Mouse (Mus musculus): Measurements from ENCODE around the gene Rora. TPM values are rescaled to one million over a fixed set of nuclear protein-coding genes. Genes with fewer than 3 reads are reported as not detected.

The Rora gene
- polyA plus RNA-seq, 1 experiment from 2014 or later, result 6.1 TPM

DNA sequence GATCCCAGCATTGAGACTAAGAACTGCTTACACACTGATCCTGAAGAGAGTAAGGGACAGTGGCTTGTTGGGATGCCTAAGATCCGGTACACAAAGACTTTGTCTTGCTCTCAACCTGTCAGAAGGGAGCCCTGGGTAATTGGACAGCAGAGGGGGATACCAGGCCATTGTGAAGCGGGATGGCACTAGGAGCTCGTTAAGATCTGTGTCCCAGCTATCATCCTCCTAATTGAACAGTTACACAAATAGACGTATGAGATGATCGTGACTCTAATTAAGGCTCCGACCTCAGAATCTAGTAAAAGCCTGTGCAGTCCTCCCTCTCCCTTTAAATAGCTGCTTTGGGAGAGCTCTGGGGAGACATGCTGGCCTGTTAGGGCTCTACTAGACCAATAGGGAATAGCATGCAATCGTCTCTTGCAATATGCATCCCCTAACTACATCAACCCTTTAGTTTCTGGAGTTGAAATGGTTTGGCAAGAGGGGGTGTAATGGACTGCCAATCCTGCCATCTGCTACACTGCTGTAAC is 359.7 kb downstream of the Rora start:
- 81% methylated on average over 7 of the region's 7 CpGs for WGBS
- Histone ChIP-seq H3K4me2 (no peak overlapping the region), H3K9me3 (no peaks in the 10 kb centered on the region), H3K4me3 (no peak overlapping the region), H3K4me1 (no peaks in the 10 kb centered on the region), H3K27me3 (replicated peaks) (no peaks in the 10 kb centered on the region), H3K36me3 (no peaks in the 10 kb centered on the region), H3K27ac (replicated peaks) (no peak overlapping the region), H3K9ac (no peak overlapping the region)
- no peak for ATAC-seq (ENCODE audit: extremely low read depth, insufficient number of reproducible peaks, low FRiP score, low TSS enrichment)

DNA sequence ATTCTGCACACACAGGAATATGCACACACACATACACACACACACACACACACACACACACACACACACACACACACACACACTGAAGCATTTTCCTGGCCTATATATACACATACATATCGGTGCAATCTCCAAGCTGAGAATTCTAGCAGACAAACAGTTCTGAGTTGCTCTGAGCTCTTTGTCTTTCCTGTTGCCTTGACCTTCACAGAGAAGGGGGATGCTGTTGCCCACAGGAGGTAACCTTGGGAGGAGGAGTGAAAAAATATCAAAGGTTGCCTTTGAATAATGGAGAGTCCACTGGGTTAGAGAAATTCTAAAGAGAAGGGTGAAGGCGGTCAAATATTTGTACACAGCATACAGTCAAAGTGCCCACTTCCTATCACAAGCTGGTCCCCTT is 360.6 kb downstream of the Rora start:
- Histone ChIP-seq H3K9me3 (no peaks in the 10 kb centered on the region), H3K4me3 (no peak overlapping the region), H3K27me3 (replicated peaks) (no peaks in the 10 kb centered on the region), H3K9ac (no peak overlapping the region), H3K4me2 (no peak overlapping the region), H3K27ac (replicated peaks) (no peak overlapping the region), H3K36me3 (no peaks in the 10 kb centered on the region), H3K4me1 (no peaks in the 10 kb centered on the region)
- no peak for ATAC-seq (ENCODE audit: extremely low read depth, insufficient number of reproducible peaks, low FRiP score, low TSS enrichment)
- 80% methylated on average over 2 of the region's 2 CpGs for WGBS

DNA sequence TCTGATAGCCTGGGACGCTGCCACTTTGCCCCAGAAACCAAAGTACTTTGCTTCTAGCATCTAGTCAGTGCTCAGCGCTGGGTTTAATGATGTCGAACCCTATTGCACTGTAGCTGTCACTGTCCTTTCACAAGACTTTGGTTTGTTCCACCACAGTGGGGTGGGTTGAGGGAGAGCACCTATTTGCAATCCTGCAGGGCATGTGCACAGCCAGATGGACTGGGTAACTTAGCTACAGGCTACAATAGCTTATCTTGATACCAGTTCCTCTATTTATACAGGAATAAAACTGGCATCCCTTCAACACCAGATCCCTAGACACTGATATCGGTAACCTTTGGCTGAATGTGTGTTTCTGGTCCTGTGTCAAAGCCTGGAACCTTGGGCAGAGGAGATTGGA is 366.8 kb downstream of the Rora start:
- H3K27ac ChIP-seq (replicated peaks), result no peak overlapping the region
- no peak for ATAC-seq (ENCODE audit: extremely low read depth, insufficient number of reproducible peaks, low FRiP score, low TSS enrichment)
- H3K9ac ChIP-seq, result no peak overlapping the region
- no peaks in the 10 kb centered on the region for H3K36me3 ChIP-seq
- no peak overlapping the region for H3K4me3 ChIP-seq
- no peak overlapping the region for H3K4me2 ChIP-seq
- 85% methylated on average over 4 of the region's 4 CpGs for WGBS
- H3K9me3 ChIP-seq, result no peaks in the 10 kb centered on the region
- H3K27me3 ChIP-seq (replicated peaks), result no peaks in the 10 kb centered on the region
- H3K4me1 ChIP-seq, result no peaks in the 10 kb centered on the region

DNA sequence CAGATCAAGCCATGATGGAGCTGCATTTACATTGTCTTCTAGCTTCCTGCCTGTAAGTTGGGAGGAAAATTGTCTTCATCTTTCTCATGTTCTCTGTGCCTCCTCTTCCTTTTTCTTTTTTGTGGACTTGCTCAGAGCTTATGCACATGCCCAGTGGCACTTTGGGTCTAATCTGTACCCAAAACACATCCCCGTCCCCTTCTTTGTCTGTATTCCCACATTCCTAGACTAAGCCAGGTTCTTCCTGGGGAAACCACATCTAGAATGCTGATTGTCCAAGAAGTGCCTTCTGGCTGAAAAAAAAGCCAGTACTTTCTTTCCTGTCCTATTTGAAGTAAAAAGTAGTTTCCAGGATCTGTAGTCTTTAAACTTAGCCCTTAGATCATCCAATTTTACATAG is 367.9 kb downstream of the Rora start:
- Histone ChIP-seq H3K4me3 (no peak overlapping the region), H3K27me3 (replicated peaks) (no peaks in the 10 kb centered on the region), H3K4me2 (no peak overlapping the region), H3K4me1 (no peaks in the 10 kb centered on the region), H3K27ac (replicated peaks) (no peak overlapping the region), H3K36me3 (no peaks in the 10 kb centered on the region), H3K9me3 (no peaks in the 10 kb centered on the region), H3K9ac (no peak overlapping the region)
- WGBS, result 81% methylated on average over 1 of the region's 1 CpGs
- ATAC-seq (ENCODE audit: extremely low read depth, insufficient number of reproducible peaks, low FRiP score, low TSS enrichment), result no peak

DNA sequence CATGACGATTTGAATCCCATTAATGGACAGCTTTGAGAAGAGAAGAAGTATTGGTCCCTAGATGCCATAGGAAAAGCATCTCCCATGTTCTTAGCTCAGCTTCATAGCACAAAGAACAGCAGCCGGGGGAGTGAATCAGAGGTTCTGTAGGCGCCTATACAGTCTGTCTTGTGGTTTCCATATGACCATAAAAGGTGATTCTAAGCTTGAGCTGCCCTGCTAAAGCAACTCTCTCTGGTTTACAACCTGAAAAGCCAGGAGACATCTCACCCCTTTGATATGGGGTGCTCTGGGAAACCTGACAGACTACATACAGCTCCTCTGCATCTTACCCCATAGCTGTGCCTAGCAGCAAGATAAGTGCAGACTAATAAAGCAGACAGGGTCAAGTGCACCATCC is 369.7 kb downstream of the Rora start:
- Histone ChIP-seq H3K9me3 (no peaks in the 10 kb centered on the region), H3K4me2 (no peak overlapping the region), H3K27me3 (replicated peaks) (no peaks in the 10 kb centered on the region), H3K36me3 (no peaks in the 10 kb centered on the region), H3K4me3 (no peak overlapping the region), H3K27ac (replicated peaks) (no peak overlapping the region), H3K9ac (no peak overlapping the region), H3K4me1 (peaks cover 3% of the 10 kb centered on the region; the same call in 1 of the 2 replicates)
- 77% methylated on average over 3 of the region's 3 CpGs for WGBS
- ATAC-seq (ENCODE audit: extremely low read depth, insufficient number of reproducible peaks, low FRiP score, low TSS enrichment), result no peak

DNA sequence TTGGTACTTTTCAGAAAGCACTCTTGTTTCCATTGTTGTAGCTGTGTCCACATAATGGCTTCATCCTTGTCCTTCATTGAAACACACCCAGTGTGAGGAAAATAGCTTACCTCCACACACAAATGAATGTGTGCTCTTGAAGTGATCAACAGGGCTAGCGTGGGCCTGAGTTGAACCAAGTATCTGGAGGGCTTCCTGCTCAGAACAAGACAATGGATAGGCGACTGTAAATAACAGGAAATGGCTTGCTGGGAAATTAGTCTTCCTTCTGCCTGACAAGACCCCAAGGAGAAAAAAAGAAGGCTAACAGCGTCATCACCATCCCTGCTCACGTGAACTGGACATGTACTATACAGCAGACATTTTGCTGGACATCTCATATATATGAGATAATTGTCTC is 374.6 kb downstream of the Rora start:
- no peak overlapping the region for H3K9ac ChIP-seq
- H3K9me3 ChIP-seq, result no peaks in the 10 kb centered on the region
- no peak overlapping the region for H3K4me3 ChIP-seq
- WGBS, result 67% methylated on average over 4 of the region's 4 CpGs
- ATAC-seq (ENCODE audit: extremely low read depth, insufficient number of reproducible peaks, low FRiP score, low TSS enrichment), result no peak
- no peak overlapping the region for H3K27ac ChIP-seq (replicated peaks)
- peaks cover 3% of the 10 kb centered on the region; the same call in 1 of the 2 replicates for H3K4me1 ChIP-seq
- H3K27me3 ChIP-seq (replicated peaks), result no peaks in the 10 kb centered on the region
- H3K4me2 ChIP-seq, result no peak overlapping the region
- no peaks in the 10 kb centered on the region for H3K36me3 ChIP-seq

DNA sequence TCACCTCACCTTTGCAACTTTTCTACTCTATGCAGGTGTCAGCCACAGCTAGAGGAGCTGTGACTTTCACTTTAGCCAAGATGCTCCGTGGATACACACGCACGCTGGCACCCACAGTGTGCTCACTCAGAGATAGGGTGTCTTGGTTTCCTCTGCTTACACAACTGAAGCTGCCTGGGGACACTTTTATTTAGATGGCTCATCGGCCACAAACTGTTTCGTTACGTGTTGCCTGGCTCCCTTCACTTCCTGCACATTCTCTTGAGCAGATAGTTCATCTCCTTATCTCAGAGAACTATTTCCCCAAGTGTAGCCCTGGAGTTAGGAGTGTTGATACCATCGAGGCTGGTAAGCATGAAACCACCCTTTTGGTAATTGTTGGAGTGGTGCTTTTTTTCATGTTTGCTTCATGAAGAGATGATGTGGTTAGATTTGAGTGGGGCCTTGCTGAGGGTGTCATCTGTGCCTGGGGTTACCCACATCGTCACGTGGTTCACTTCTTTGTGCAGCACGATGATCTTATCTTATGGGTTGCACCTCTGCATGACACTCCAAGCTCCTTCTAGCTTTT is 380.8 kb downstream of the Rora start:
- Histone ChIP-seq H3K9me3 (peaks cover 7% of the 10 kb centered on the region; the same call in 1 of the 2 replicates), H3K9ac (no peak overlapping the region), H3K4me3 (no peak overlapping the region), H3K27ac (replicated peaks) (no peak overlapping the region), H3K36me3 (no peaks in the 10 kb centered on the region), H3K4me1 (no peaks in the 10 kb centered on the region), H3K27me3 (replicated peaks) (no peaks in the 10 kb centered on the region), H3K4me2 (no peak overlapping the region)
- WGBS, result 73% methylated on average over 10 of the region's 10 CpGs
- no peak for ATAC-seq (ENCODE audit: extremely low read depth, insufficient number of reproducible peaks, low FRiP score, low TSS enrichment)

DNA sequence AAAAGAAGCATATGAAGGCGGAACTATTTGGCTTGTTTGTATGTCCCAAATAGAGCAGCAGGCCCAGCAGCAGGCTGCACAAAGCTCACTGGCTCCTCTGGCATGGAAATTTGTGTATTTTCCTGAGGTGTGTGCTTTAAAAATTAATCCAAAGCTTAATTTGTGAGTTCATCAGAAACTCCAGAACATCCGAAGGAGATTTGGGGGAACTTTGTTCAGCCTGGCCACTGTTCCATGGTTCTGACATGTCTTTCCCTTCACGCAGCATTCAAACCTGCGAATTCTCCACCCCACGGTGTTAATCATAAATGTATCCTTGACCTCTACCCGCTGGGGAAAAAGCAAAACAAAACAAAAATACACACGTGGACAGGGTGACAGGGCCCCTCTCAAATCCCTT is 381.9 kb downstream of the Rora start:
- H3K36me3 ChIP-seq, result no peaks in the 10 kb centered on the region
- H3K27ac ChIP-seq (replicated peaks), result no peak overlapping the region
- no peak overlapping the region for H3K4me2 ChIP-seq
- no peaks in the 10 kb centered on the region for H3K27me3 ChIP-seq (replicated peaks)
- no peak for ATAC-seq (ENCODE audit: extremely low read depth, insufficient number of reproducible peaks, low FRiP score, low TSS enrichment)
- whole genome bisulfite sequencing, result 73% methylated on average over 7 of the region's 7 CpGs
- peaks cover 7% of the 10 kb centered on the region; the same call in 1 of the 2 replicates for H3K9me3 ChIP-seq
- H3K4me3 ChIP-seq, result no peak overlapping the region
- no peak overlapping the region for H3K9ac ChIP-seq
- no peaks in the 10 kb centered on the region for H3K4me1 ChIP-seq

DNA sequence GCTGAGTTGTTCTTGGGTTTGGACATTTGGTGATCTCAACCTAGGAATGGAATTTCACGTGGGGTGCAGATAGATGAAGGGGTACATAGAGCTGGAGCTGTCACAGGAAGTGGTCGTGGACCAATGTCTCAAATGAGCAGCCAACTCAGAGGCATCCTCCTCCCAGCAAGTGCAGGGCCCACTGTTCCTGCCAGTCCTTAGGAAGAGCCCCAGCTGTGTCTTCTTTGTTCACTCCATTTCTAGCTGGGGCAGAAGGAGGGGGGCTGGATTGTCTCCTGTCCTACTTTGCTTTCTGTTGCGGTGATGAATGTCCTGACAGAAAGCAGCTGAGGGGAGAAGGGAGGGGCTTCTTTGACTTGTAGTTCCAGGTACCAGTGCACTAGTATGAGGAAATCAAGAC is 382.7 kb downstream of the Rora start:
- H3K27ac ChIP-seq (replicated peaks), result no peak overlapping the region
- no peak overlapping the region for H3K9ac ChIP-seq
- H3K9me3 ChIP-seq, result peaks cover 7% of the 10 kb centered on the region; the same call in 1 of the 2 replicates
- H3K4me3 ChIP-seq, result no peak overlapping the region
- H3K36me3 ChIP-seq, result no peaks in the 10 kb centered on the region
- H3K4me1 ChIP-seq, result no peaks in the 10 kb centered on the region
- H3K4me2 ChIP-seq, result no peak overlapping the region
- H3K27me3 ChIP-seq (replicated peaks), result no peaks in the 10 kb centered on the region
- 60% methylated on average over 3 of the region's 3 CpGs for WGBS
- no peak for ATAC-seq (ENCODE audit: extremely low read depth, insufficient number of reproducible peaks, low FRiP score, low TSS enrichment)

DNA sequence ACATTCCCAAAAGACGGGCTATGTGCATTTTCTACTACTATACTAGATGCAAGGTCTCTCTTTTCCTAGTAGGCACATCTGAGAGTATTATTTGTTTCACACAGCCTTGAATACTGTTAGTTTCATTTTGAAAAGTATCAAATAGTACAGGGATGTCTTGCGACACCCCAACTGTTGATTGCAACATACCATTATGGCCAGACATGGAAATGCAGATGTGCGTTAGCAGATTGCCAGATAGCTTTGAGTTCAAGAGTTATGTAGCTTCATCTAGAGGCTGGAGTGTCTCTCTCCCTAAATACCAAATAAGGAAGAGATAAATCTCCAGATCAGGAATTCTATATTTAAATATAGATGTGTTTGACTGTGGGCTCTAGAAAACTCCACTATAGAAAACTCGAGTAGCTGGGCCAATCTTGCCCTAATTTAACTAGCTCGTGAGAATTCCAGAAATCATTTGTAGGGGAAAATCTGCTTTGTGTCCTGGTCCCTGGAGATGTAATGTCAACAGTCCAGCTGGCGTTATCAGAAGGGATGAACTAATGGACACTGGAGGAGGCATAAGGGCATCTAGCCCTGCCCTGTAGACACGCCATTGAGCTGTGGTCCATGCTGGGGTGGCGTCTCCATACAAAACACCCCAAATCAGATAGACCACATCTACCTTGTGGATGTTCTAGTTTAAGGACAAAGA is 390.5 kb downstream of the Rora start:
- H3K4me1 ChIP-seq, result peaks cover 19% of the 10 kb centered on the region
- no peak overlapping the region for H3K4me2 ChIP-seq
- H3K9me3 ChIP-seq, result peaks cover 4% of the 10 kb centered on the region; the same call in 1 of the 2 replicates
- ATAC-seq (ENCODE audit: extremely low read depth, insufficient number of reproducible peaks, low FRiP score, low TSS enrichment), result no peak
- no peaks in the 10 kb centered on the region for H3K36me3 ChIP-seq
- no peaks in the 10 kb centered on the region for H3K27me3 ChIP-seq (replicated peaks)
- whole genome bisulfite sequencing, result 73% methylated on average over 8 of the region's 8 CpGs
- no peak overlapping the region for H3K4me3 ChIP-seq
- no peak overlapping the region for H3K27ac ChIP-seq (replicated peaks)
- no peak overlapping the region for H3K9ac ChIP-seq

DNA sequence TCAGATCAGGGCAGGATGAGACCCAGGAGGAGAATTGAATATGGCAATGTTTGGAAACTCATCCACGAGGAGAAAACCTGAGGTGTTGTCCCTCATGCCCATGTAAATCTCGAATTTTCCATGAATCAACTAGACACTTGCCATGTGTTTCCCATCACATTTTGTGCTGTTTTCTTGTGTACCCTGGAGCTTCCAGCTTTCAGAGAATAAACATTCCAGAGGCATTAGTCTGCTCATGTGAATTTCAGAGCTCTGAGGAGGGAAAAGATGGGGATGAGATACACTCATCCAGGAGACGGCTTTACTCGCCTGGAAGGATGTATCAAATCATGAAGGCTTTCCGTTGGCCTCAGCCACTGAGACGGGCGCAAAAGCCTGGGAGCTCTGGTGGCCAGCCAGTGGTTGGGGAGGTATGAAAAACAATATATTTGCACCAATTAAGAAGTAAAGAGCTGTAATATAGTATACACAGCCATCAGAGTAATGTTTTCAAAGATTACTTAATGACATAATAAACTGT is 391.1 kb downstream of the Rora start:
- H3K27ac ChIP-seq (replicated peaks), result no peak overlapping the region

DNA sequence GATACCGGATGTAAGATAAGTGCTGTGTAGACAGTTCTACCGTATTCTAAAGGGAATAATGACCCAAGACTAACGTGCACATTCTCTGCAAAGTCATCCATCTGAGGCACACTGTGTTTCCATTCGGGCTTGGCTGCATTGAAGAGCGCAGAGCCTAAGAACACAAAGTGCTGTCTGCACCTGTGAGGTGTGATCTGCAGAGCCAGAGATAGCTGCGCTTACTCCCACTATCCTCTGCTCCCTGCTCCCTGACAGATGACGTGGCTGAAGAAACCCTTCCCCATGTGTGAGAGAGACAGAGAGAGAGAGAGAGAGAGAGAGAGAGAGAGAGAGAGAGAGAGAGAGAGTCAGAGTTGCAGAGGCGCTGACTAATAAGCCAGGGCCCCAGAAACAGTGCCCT is 392.3 kb downstream of the Rora start:
- Histone ChIP-seq H3K4me3 (no peak overlapping the region), H3K4me1 (peaks cover 19% of the 10 kb centered on the region), H3K9me3 (no peaks in the 10 kb centered on the region), H3K36me3 (no peaks in the 10 kb centered on the region), H3K27me3 (replicated peaks) (no peaks in the 10 kb centered on the region), H3K9ac (no peak overlapping the region), H3K27ac (replicated peaks) (no peak overlapping the region), H3K4me2 (no peak overlapping the region)
- WGBS, result 39% methylated on average over 8 of the region's 8 CpGs
- no peak for ATAC-seq (ENCODE audit: extremely low read depth, insufficient number of reproducible peaks, low FRiP score, low TSS enrichment)

More for the DNA sequence above, 391.1 kb downstream of the Rora start:
- Histone ChIP-seq H3K9ac (no peak overlapping the region), H3K9me3 (no peaks in the 10 kb centered on the region), H3K4me2 (no peak overlapping the region), H3K4me3 (no peak overlapping the region), H3K27me3 (replicated peaks) (no peaks in the 10 kb centered on the region), H3K4me1 (peaks cover 19% of the 10 kb centered on the region), H3K36me3 (no peaks in the 10 kb centered on the region)
- no peak for ATAC-seq (ENCODE audit: extremely low read depth, insufficient number of reproducible peaks, low FRiP score, low TSS enrichment)
- WGBS, result 70% methylated on average over 7 of the region's 7 CpGs

All from heart, embryonic 13.5 days (tissue).